Mouse (Mus musculus) adrenal gland, adult 2 months (tissue): ENCODE measurements at regions not wholly inside any gene's neighbourhood (a gene's known extent, or its start where the extent isn't known, plus 50 kb on each side); places are given as distances from the start of the nearest gene placed in this dataset.
A peak's percentile ranks its signal among the peaks of the same experiment; 100 is the strongest.

Experiments
- DNase-seq: peaks from one replicate; pipeline ENCODE4 v3.0.0; 2021

DNA sequence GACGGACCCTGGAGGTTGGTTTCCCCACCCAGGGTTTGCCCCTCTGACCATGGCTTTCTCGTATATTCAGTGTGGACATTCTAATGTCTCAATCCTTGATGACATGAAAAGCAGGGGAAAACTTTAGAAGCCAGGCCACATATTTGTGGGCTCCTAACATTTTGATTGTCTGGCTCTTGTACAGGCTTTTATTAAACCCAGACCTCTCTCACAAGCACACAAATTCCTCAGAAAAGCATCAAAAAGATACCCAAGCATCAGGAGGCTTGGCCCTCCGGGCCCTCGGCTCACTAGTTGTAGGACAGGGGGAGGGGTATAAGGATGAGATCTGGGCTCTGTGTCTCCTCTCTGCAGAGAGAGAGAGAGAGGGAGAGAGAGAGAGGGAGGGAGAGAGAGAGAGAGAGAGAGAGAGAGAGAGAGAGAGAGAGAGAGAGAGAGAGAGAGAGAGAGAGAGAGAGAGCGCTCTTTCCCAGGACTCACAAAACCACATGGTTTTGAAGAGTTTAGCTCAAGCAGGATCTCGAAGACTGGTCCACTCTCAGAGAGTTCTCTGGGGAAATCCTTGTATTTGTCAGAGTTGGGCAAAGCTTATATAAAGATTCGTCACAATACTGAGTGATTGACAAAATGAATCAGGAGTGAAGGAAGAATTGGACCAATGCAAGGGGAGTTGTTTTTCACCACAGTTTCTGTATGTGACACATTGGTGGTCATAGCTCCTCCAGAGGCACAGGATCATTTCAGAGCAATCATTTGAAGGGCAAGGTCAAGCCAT, 167.2 kb upstream of the Cxcl12 start:
- DNase-seq = no peak

DNA sequence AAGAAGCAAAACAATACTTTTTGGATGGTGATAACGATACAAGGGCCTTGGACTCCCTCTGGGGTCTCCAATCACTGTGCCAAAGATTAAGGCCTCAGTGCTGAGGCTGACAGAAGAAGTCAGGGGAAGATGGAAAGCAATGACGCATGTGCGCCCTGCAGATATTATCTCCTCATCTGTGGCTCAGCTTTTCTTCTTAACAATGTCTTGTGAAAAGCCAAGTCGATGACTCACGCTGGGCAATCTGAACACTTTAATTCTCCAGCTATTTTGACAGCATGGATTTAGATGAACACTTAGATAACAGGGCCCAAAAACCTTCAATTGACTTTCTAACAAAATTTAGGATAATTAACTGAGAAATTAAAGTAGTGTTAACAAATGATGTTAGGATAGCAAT, 155.7 kb upstream of the Cxcl12 start:
- no peak for DNase-seq

DNA sequence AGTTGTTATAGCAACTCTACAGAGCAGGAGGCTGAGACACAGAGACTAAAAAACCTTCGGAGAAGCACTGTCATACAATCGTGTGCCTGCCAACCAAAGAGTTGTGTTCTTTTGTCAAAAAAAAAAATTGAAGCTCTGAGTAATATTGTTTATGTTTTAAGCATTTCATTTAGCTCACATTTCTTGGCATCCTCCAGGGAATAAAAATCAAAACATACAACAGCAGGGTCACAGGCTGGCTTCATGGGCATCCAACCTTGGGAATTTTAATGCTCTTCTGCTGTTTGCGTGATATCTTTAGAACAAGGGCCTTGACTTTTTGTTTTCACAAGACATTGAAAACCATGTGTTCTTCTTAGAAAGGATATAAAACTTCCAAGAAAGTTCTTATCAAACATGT, 152.9 kb upstream of the Cxcl12 start:
- peak; percentile 8 for DNase-seq

DNA sequence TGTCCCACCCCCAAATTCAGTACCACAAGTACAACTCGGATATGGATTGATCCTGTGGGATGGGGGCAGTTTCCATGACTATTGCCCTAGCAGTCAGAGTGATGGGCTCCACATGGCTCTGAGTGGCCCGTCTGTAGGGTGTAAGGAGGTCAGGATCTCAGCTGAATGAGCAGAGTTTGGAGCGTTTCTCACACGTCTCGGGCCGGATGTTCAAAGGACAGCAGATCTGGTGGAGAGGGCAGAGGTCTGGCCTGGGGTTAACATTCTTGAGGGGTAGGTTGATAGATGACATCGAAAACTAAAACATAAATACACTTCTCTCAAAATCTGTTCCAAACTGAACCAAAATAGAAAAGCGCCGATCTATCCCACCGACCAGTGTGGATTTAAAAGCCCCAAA, 146.5 kb upstream of the Cxcl12 start:
- no peak for DNase-seq

DNA sequence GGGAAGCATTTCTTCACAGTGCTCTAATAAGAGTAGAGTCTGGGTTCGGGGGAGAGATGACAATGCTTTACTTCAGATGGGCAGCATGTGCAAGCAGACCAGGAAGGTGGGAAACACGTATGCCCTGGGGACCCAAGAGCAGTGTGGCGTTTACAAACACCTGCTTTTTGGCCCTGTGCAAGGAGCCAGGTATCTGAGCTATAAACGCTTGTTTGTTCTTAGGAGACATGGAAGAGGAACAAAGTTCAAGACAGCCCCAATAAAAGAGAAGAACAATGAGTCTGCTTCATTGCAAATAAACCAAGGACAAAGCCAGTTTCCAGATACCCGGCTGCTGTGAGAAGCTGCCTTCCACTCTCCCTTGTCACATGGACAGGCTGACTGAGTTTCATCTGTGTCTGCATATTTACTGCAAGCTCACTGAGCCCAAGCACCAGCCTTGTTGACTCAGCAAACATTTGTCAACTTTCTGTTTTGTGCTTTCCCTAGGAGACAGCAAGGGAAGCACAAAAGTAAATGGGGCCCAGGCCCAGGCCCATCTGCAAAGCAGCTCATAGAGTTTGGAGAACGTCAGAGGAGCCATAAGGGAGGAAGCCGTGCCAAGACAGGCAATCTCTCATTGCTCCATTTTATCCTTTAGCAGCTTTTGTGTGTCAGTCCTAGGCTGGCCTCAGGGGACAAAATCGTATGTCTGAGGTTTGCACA, 136.1 kb upstream of the Cxcl12 start:
- no peak for DNase-seq

DNA sequence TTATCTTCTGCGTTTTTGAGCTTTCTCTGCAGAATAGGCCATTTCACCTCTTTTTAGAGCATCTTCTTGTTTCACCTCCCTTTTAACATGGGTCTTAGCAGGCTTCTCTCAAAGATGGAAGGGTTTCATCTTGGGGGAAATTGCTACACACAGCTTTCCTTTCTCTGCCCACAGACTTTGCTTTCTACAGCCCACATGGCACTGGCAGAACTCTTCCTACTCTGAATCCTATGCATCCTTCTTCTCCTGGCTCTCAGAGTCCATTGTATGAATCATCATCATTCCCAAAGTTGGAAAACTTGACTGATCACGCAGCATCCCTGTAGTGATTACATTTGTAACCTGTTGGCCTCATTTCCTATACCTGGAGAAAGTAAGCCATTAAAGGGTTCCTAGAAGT, 124.6 kb upstream of the Cxcl12 start:
- DNase-seq = no peak

DNA sequence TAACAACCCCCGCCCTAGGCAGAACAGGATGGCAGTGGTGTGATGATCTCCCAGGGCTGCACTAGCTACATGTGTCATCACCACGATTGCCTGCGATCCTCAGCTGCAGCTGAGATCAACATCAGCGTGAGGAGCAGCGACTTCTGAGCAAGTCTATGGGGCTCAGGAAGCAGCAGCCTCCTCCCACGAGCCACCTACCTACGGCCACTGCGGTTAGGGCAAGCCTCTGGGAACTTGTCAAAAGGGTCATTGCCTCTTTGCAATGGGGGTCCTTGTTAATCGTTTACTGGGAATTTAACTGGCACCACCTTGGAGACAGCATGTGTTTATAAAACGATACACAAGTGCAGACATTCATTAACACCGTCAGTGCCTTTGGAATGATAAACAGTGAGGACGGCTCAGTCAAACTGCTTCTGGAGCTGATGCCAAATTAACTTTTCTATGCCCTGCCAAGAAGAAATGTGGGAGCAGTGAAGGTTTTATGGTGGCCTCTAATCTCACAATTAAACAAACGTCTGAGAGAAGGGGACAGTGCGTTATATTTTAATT, 118.8 kb upstream of the Cxcl12 start:
- no peak for DNase-seq

DNA sequence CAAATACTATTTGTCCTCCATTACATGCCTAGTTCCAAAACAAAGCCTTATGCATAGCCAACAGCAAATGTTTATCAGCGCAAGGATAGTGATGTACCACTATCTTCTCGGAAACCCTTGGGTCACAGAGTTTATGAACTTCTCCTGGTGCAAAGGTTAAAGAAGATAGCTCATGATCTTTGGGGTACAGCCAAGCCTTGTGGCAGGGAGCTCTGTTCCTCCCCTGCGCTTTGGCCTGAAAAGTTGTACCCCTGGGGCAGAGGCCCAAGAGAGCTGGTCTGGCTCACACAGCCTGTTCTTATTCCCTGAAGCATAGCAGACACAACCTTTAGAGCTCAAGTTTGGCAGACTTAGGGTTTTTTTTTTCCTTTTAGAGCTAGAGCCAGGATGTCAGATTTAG, 107.6 kb upstream of the Cxcl12 start:
- DNase-seq = peak; percentile 43

DNA sequence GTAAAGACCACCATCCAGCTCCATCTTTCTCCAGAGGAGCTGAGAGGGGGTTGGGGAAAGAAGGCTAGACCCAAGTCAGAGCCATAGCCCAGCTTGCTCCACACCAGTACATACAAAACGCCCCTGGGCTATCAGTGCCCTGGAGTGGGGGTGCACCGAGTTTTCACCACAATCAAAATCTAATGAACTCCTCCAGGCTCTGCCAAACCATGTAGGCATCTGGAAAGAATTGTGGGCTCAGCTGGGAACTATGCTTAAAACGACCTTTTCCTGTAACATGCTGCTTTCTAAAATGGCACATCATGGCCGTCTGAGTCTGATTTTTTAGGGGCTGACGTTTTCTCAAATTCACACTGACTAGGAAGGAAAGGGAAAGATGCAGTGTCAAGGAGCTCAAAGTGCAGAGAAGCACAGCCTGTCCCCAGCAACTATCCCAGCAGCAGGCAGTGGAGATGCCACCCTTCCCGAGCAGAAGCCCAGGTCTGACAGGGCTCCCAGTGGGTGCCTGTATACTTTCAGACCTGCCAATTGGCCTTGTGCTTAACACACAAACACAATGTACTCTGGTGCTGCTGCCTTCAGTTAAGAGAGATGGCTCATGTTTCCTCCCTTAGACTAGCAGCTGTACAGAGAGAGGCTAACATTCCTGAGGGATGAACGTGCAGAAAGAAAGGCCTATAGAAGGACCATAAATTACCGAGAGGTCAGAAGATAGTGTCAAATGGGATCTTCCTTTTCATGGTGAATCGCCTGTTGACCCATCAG, 100.6 kb upstream of the Cxcl12 start:
- DNase-seq = no peak

DNA sequence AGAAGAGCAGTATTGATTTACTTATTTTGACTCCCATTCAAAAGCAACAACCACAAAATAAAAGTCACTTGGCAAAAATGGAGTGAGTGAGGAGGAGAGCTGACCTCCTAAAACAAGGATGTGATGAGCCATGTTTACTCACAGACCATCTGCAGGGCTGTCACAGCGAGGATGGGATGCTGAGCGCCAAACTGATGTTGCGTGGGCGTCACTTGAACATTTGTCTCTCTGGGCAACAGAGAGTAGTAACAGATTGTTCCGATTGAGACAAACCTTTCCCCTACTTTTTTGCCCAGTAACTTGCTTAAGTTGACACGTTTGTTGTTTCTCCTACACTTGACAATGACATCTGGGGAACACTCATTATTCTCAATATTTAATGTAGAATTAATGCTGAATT, 97.0 kb upstream of the Cxcl12 start:
- DNase-seq = no peak

DNA sequence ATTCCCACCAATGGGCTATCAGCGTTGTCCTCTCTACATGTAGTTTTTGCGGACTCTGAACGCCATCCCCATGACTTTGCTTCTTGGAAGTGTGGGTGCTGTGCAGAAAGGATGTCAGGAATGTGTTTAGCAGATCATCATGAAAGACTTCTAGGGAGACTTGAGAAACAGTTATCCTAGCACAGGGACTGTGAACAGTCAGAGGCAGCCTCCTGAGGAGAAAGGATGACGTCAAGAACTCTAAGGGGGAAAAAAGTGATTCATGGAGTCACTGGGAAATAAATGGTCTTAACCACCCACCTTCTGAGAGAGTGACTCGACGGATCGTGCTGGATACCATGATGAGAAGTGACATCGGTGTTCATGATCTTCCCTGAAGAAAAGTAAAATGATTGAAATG, 96.5 kb upstream of the Cxcl12 start:
- DNase-seq = no peak

DNA sequence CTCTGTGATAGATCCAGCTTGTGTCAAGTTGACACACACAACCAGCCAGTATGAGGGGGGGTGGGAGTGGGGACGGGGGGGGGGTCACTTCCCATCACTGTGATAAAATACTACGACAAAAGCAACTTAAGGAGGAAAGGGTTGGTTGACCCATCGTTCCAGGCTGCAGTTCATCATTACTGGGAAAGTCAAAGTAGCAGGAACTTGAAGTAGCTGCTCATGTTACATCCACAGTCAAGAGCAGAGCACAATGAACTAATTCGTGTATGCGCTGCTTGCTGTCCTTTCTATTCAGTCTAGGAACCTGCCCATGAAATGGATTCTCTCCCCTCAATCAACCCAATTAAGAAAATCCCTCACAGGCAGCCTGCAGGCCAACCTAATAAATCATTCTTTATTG, 88.8 kb upstream of the Cxcl12 start:
- no peak for DNase-seq

DNA sequence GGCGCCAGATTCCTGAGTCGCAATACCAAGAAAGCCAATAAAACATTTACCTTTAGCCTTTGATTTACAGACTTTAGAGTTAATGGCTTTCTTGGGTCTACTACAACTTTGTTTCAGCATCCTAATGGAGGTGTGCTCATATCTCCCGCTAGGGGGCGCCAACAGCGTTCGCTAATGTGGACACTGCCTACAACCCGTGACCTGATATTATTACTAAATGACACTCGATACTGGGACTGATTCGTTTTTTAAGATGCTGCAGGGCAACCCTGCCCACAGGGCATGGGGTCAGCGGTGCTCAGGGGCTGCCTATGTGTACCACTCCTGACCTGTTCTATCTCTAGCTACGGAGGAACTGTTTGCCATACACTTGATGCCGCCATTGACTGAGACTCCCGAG, 87.4 kb upstream of the Cxcl12 start:
- no peak for DNase-seq

DNA sequence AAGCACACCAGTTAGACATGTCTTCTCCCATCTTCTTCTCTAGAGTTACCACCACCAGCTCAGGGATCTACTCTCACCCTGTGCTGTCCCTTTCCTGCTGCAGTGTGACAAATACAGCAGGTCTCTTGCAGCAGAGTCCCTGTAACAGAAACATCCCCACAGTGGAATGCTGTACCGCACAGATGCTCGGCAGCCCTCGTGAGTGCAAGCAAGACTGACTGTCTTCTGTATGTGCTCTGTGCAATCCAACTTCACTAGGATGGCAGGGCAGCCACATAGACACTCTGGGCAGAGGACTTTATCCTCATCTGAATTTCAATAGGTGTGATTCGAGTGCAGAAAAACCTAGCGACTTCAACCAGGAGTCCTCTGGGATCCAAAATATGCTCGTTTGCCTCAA, 84.1 kb upstream of the Cxcl12 start:
- no peak for DNase-seq

DNA sequence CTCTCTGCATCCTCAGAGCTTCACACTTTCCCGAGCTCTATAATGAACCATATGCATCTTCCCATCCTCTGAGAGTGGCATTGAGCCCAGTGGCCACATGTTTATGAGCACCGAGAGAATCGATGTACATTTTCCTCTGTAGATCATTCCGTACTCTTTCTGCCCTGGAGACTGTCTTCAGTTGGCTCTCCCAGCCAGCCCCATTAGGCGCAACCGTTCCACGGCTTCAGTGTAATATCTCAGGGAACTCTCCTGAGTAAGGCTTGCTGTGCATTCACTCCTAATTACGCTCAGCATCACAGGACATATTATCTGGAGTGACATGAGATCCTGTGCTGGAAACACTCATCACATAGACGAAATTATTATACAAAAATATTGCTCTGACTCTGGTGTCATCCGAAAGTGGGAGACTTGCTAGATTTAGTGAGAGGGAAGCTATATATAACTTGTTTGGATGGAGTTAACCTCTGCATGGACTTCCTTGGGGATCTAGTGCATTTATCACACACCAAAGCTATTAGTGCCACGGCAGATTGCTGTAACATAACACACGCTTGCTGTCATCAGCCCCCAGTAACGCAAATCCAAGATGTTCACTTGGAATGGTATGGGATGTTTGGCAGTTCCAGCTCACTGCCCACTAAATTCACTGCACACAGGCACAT, 83.4 kb upstream of the Cxcl12 start:
- no peak for DNase-seq

DNA sequence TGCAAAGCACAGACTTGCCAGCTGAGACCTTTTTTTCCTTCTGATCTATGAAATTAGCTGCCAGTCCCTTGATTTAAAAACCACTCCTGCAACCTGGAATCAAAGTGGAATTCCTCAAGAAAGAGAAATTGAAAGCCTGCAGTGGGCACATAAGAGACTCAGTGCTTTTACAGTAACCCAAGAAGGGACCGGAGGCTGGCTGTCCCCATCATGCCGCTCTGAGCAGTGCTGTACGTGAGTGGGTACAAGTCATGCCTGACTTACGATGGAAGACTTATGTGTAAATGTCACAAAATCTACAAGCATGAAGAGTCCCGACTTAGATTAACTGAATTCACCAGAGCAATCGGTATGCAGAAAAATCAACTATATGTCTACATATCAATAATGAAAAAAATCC, 73.6 kb upstream of the Cxcl12 start:
- DNase-seq = no peak

DNA sequence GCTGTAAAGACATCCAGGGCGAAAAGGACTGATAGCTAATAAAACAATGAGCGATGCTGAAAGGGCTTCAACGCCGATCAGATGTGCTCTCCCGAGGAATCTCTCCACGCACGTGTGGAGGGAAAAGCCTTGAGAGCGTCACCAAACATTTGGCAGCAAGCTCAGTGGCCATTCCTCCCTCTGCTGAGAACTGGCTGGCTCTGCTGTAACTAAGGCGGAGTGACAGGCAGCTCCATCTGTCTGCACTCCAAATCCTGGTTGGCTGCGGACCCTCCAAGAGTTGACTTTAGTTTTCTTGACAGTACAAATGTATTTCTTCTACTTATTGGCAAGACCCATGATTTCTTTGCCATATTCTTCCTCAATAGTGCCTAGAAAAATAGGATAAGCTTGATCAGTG, 68.5 kb upstream of the Cxcl12 start:
- no peak for DNase-seq

DNA sequence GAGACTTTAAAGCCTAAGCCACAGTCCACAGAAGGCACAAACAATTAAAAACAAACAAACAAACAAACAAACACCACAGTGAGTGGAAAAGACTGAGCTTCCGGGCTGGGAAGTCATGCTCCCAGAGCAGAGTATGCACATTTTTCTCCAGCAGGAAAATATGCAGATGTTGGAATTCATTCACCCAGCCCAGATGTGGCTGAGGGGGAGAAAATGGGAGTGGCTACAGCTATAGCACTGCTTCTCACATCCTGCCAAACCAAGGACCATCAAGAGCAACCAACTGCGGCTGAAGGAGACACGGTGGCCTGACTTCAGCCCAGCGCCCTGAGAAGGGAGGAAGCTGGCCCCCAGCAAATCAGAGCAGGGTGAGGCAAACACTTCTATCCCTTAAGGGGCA, 65.6 kb upstream of the Cxcl12 start:
- DNase-seq = no peak

DNA sequence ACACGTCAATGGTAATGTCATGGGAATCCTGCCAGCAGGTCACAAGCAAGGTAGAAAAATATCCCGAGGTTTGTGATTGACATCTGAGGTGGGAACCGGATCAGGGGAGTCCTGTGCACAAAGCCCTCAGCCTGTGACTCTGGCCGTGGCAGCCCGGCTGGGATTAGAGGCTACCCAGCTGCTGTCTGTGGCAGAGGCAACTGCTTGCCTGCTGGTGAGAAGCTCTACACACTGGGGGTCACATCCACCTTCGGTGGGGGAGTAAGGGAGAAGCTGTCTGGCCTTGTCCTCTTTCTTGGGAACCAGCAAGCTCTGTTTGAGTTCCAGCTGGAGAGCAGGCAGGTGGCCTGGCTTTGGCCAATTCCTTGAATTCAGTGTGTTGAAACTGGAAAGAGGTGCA, 64.3 kb upstream of the Cxcl12 start:
- no peak for DNase-seq

DNA sequence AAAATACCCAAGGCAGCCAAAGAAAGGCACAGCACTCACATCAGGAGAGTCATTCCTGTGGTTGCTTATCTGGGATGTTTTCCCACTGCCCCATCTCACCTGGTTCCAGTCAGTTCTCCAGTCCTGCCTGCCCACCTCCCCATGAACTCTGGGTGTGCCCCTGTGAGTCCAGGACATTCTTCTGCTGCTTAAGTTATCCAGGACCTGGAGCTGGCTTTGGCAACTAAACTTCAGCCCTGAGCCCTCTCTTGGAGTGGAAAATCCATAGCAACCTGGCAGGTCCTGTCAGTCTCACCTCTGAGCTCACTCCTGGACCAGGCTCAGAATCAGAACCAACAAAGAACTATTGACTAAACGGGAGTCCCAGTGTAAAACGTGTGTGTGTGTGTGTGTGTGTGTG, 63.9 kb upstream of the Cxcl12 start:
- DNase-seq = no peak

DNA sequence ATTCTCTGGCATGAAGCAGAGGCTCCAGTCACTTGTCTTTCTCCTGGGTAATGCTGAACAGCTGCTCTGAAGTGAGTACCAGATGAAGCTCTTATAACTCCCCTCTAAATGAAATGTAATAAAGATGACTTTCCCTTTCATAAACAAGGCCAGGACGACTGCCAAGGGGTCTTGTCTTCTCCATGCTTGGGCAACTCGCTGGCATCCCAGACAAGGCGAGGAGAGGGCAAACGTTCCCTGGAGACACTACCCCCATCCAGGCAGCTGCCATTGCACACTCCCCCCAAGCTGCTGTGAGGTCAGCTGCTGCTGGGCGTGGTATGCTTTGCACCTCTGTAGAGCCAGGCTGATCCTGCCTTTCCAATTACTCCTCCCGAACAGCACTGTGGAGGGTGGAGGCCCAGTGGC, 63.1 kb upstream of the Cxcl12 start:
- no peak for DNase-seq

DNA sequence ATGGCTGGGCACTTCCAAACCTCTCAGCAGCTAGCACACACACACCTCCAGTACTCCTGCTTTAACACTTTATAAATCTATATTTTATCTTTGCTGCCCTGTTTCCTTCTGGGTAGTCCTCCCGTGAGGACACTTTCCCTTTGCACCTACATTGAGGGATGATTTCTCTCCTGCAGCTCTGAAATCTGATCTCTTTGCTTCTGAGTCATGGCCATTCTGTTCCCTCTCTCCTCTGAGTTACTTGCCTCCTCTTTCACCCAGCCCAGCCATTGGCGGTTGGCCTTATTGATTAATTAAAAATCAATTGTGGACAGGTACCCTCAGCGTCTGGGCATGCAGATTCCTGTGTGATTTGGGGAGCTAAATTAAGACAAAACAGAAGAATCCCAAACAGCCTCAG, 58.0 kb upstream of the Cxcl12 start:
- DNase-seq = no peak
